Mouse (Mus musculus): Measurements from ENCODE around the gene Zfp341. TPM values are rescaled to one million over a fixed set of nuclear protein-coding genes. Genes with fewer than 3 reads are reported as not detected.
A peak's percentile ranks its signal among the peaks of the same experiment; 100 is the strongest.

Zfp341 gene
- total and polyA plus RNA-seq, 2 experiments from 2014 or later, result 1.4 to 10.2 TPM

- WGBS, result 25% methylated on average over 12 of the region's 12 CpGs
- Histone ChIP-seq H3K36me3 (ENCODE audit: insufficient read depth) (no peaks in the 10 kb centered on the region), H3K27me3 (ENCODE audit: insufficient read depth, low read length) (no peaks in the 10 kb centered on the region), H3K4me2 (ENCODE audit: low read depth) (no peak overlapping the region), H3K27ac (ENCODE audit: low read depth, low read length) (no peak overlapping the region), H3K4me3 (ENCODE audit: low read depth, low read length) (no peak overlapping the region), H3K9ac (no peak overlapping the region), H3K4me1 (ENCODE audit: insufficient read depth) (no peaks in the 10 kb centered on the region), H3K9me3 (ENCODE audit: low read length) (no peaks in the 10 kb centered on the region)
- DNase-seq, result no peak
- no peak for TF ChIP-seq CTCF (IDR thresholded peaks at IDR 0.05; ENCODE audit: low read depth)
- peak; percentile 20; the same call in 1 of the 2 replicates for ATAC-seq
Observed at GRCm38 (mm10) chr2:154576876-154577743, 36.0 kb upstream of the Zfp341 start.

- TF ChIP-seq CTCF (IDR thresholded peaks at IDR 0.05; ENCODE audit: low read depth), result no peak
- Histone ChIP-seq H3K9ac (no peak overlapping the region), H3K27me3 (ENCODE audit: insufficient read depth, low read length) (no peaks in the 10 kb centered on the region), H3K9me3 (ENCODE audit: low read length) (no peaks in the 10 kb centered on the region), H3K4me2 (ENCODE audit: low read depth) (no peak overlapping the region), H3K36me3 (ENCODE audit: insufficient read depth) (no peaks in the 10 kb centered on the region), H3K4me3 (ENCODE audit: low read depth, low read length) (no peak overlapping the region), H3K27ac (ENCODE audit: low read depth, low read length) (no peak overlapping the region), H3K4me1 (ENCODE audit: insufficient read depth) (no peaks in the 10 kb centered on the region)
- ATAC-seq, result no peak
- no peak for DNase-seq
- WGBS, result 68% methylated on average over 6 of the region's 6 CpGs
Observed at GRCm38 (mm10) chr2:154577744-154578067, 35.4 kb upstream of the Zfp341 start.

GRCm38 (mm10) chr2:154580586-154580985 lies 32.5 kb upstream of the Zfp341 start:
- 66% methylated on average over 8 of the region's 8 CpGs for WGBS
- H3K9me3 ChIP-seq (ENCODE audit: low read length), result no peaks in the 10 kb centered on the region
- TF ChIP-seq CTCF (IDR thresholded peaks at IDR 0.05; ENCODE audit: low read depth), result no peak

GRCm38 (mm10) chr2:154581421-154581820 lies 31.7 kb upstream of the Zfp341 start:
- Histone ChIP-seq H3K4me2 (ENCODE audit: low read depth) (no peak overlapping the region), H3K9me3 (ENCODE audit: low read length) (no peaks in the 10 kb centered on the region), H3K9ac (no peak overlapping the region), H3K36me3 (ENCODE audit: insufficient read depth) (no peaks in the 10 kb centered on the region), H3K27ac (ENCODE audit: low read depth, low read length) (no peak overlapping the region), H3K4me3 (ENCODE audit: low read depth, low read length) (no peak overlapping the region), H3K27me3 (ENCODE audit: insufficient read depth, low read length) (no peaks in the 10 kb centered on the region), H3K4me1 (ENCODE audit: insufficient read depth) (peaks cover 16% of the 10 kb centered on the region)
- ATAC-seq (no peak), DNase-seq (no peak)
- WGBS, result 97% methylated on average over 1 of the region's 1 CpGs
- TF ChIP-seq CTCF (IDR thresholded peaks at IDR 0.05; ENCODE audit: low read depth), result 0 out of 2 replicates have a peak, but pooled peaks have one; percentile 12

More at GRCm38 (mm10) chr2:154580586-154580985, 32.5 kb upstream of the Zfp341 start:
- Histone ChIP-seq H3K4me1 (ENCODE audit: insufficient read depth) (peaks cover 16% of the 10 kb centered on the region), H3K27ac (ENCODE audit: low read depth, low read length) (peak overlapping the region; percentile 40; the same call in 1 of the 2 replicates), H3K4me3 (ENCODE audit: low read depth, low read length) (no peak overlapping the region), H3K4me2 (ENCODE audit: low read depth) (no peak overlapping the region), H3K27me3 (ENCODE audit: insufficient read depth, low read length) (no peaks in the 10 kb centered on the region), H3K36me3 (ENCODE audit: insufficient read depth) (no peaks in the 10 kb centered on the region), H3K9ac (no peak overlapping the region)
- ATAC-seq, result no peak
- no peak for DNase-seq

- no peak overlapping the region for H3K4me3 ChIP-seq (ENCODE audit: low read depth, low read length)
- peaks cover 16% of the 10 kb centered on the region for H3K4me1 ChIP-seq (ENCODE audit: insufficient read depth)
- no peaks in the 10 kb centered on the region for H3K27me3 ChIP-seq (ENCODE audit: insufficient read depth, low read length)
- peak overlapping the region; percentile 70 for H3K27ac ChIP-seq (ENCODE audit: low read depth, low read length)
- no peaks in the 10 kb centered on the region for H3K36me3 ChIP-seq (ENCODE audit: insufficient read depth)
- no peak overlapping the region for H3K4me2 ChIP-seq (ENCODE audit: low read depth)
- DNase-seq (peak; percentile 93), ATAC-seq (peak; percentile 97)
- WGBS, result 37% methylated on average over 15 of the region's 15 CpGs
- H3K9ac ChIP-seq, result no peak overlapping the region
- H3K9me3 ChIP-seq (ENCODE audit: low read length), result no peaks in the 10 kb centered on the region
- no peak for TF ChIP-seq CTCF (IDR thresholded peaks at IDR 0.05; ENCODE audit: low read depth)
Observed at GRCm38 (mm10) chr2:154583906-154584872, 28.9 kb upstream of the Zfp341 start.

GRCm38 (mm10) chr2:154584931-154585601 lies 28.0 kb upstream of the Zfp341 start:
- no peak for TF ChIP-seq CTCF (IDR thresholded peaks at IDR 0.05; ENCODE audit: low read depth)
- Histone ChIP-seq H3K36me3 (ENCODE audit: insufficient read depth) (no peaks in the 10 kb centered on the region), H3K4me2 (ENCODE audit: low read depth) (no peak overlapping the region), H3K27ac (ENCODE audit: low read depth, low read length) (peak overlapping the region; percentile 70), H3K4me3 (ENCODE audit: low read depth, low read length) (no peak overlapping the region), H3K9ac (no peak overlapping the region), H3K4me1 (ENCODE audit: insufficient read depth) (peaks cover 16% of the 10 kb centered on the region), H3K9me3 (ENCODE audit: low read length) (no peaks in the 10 kb centered on the region), H3K27me3 (ENCODE audit: insufficient read depth, low read length) (no peaks in the 10 kb centered on the region)
- DNase-seq (no peak), ATAC-seq (no peak)
- 39% methylated on average over 17 of the region's 17 CpGs for WGBS
